Mouse (Mus musculus) CH12.LX (cell line): Measurements from ENCODE around the gene Commd3. TPM values are rescaled to one million over a fixed set of nuclear protein-coding genes. Genes with fewer than 3 reads are reported as not detected.

Experiments
- DNase-seq: peaks from one replicate; pipeline ENCODE4 v3.0.0-alpha.2; 2013; ENCODE audit errors: extremely low read depth
- H3K27ac ChIP-seq: 2 replicates; pipeline ENCODE4 v1.5.1; 2012; ENCODE audit warnings: low read depth, mild to moderate bottlenecking, control low read depth, moderate library complexity; ENCODE audit not compliant: insufficient read depth
- H3K27me3 ChIP-seq: replicated peaks from 2 replicates; pipeline ENCODE3; 2012; ENCODE audit warnings: inconsistent platforms
- H3K36me3 ChIP-seq, 2 experiments: replicated peaks in 1 of 2; 2 replicates each; pipeline versions ENCODE3 to v1.6.1; 2012; ENCODE audit warnings: inconsistent platforms in 1 of 2, low read length in 1 of 2, mild to moderate bottlenecking in 1 of 2, mixed read lengths in 1 of 2, moderate library complexity in 1 of 2; ENCODE audit not compliant: control insufficient read depth in 1 of 2, insufficient read depth in 1 of 2
- H3K4me1 ChIP-seq, 2 experiments: 2 replicates each; pipeline ENCODE4 v1.6.1; 2012; ENCODE audit warnings: inconsistent platforms in 1 of 2, moderate library complexity in 1 of 2; ENCODE audit not compliant: insufficient read depth in 2 of 2, control insufficient read depth in 1 of 2
- H3K4me2 ChIP-seq: 2 replicates; pipeline ENCODE4 v1.6.1; 2012; ENCODE audit warnings: low read depth, mild to moderate bottlenecking, control low read depth; ENCODE audit not compliant: poor library complexity, insufficient read depth, severe bottlenecking
- H3K4me3 ChIP-seq, 3 experiments: fragments of 150-350 bp in 1 of 3; sonication (generic) in 1 of 3; replicated peaks in 1 of 3; 2 replicates each; pipeline versions ENCODE3 to v1.5.1; 2011 to 2012; ENCODE audit warnings: low read depth in 2 of 3, low read length in 2 of 3, mild to moderate bottlenecking in 2 of 3, moderate library complexity in 2 of 3, control low read depth in 1 of 3, improper control_type of control experiment in 1 of 3, inconsistent platforms in 1 of 3, mixed read lengths in 1 of 3; ENCODE audit not compliant: poor library complexity in 1 of 3
- H3K79me2 ChIP-seq: replicated peaks from 2 replicates; pipeline ENCODE4 v1.6.1; 2012; ENCODE audit warnings: mild to moderate bottlenecking, moderate library complexity; ENCODE audit not compliant: control insufficient read depth, poor library complexity, insufficient read depth, severe bottlenecking; ENCODE audit errors: extremely low read depth
- H3K9ac ChIP-seq: 2 replicates; pipeline ENCODE4 v1.6.1; 2012; ENCODE audit warnings: low read depth, mild to moderate bottlenecking, control low read depth, moderate library complexity; ENCODE audit not compliant: insufficient read depth
- H3K9me3 ChIP-seq: replicated peaks from 2 replicates; pipeline ENCODE3; 2012; ENCODE audit warnings: low read length, inconsistent platforms, mixed read lengths
- BHLHE40 ChIP-seq: IDR thresholded peaks from 2 replicates; pipeline ENCODE4 v1.6.1; 2011; ENCODE audit warnings: mild to moderate bottlenecking, low read depth, low read length, improper control_type of control experiment
- CHD1 ChIP-seq: IDR thresholded peaks from 2 replicates; pipeline ENCODE4 v1.6.1; 2012; ENCODE audit warnings: low read depth, low read length, improper control_type of control experiment, inconsistent platforms
- CHD2 ChIP-seq: IDR thresholded peaks from 2 replicates; pipeline ENCODE4 v1.6.1; 2011; ENCODE audit warnings: low read length, improper control_type of control experiment
- CTCF ChIP-seq, 2 experiments: IDR thresholded peaks in 1 of 2; conservative IDR thresholded peaks in 1 of 2; 2 replicates each; pipeline ENCODE4 v1.5.1; 2011 to 2012; ENCODE audit warnings: low read depth in 2 of 2, low read length in 2 of 2, improper control_type of control experiment in 1 of 2, inconsistent platforms in 1 of 2, mild to moderate bottlenecking in 1 of 2, moderate library complexity in 1 of 2
- E2F4 ChIP-seq: IDR thresholded peaks from 2 replicates; pipeline ENCODE4 v1.6.1; 2011; ENCODE audit warnings: low read depth, low read length, improper control_type of control experiment; ENCODE audit not compliant: insufficient replicate concordance
- ETS1 ChIP-seq: conservative IDR thresholded peaks from 2 replicates; pipeline ENCODE4 v1.6.1; 2012; ENCODE audit warnings: low read depth, mild to moderate bottlenecking, inconsistent platforms, low read length, improper control_type of control experiment, moderate library complexity
- GABPA ChIP-seq: IDR thresholded peaks from 2 replicates; pipeline ENCODE4 v1.6.1; 2012; ENCODE audit warnings: low read depth, low read length, improper control_type of control experiment, inconsistent platforms; ENCODE audit not compliant: insufficient replicate concordance
- HCFC1 ChIP-seq: IDR thresholded peaks from 2 replicates; pipeline ENCODE4 v1.6.1; 2012; ENCODE audit warnings: low read depth, mild to moderate bottlenecking, inconsistent platforms, low read length, improper control_type of control experiment
- IRF4 ChIP-seq: IDR thresholded peaks from 2 replicates; pipeline ENCODE4 v1.6.1; 2014; ENCODE audit warnings: low read depth, mild to moderate bottlenecking, inconsistent platforms, low read length, improper control_type of control experiment
- JUN ChIP-seq: IDR thresholded peaks from 2 replicates; pipeline ENCODE4 v1.6.1; 2011; ENCODE audit warnings: low read depth, mild to moderate bottlenecking, low read length, improper control_type of control experiment, moderate library complexity; ENCODE audit not compliant: insufficient read depth
- JUND ChIP-seq: conservative IDR thresholded peaks from 2 replicates; pipeline ENCODE4 v1.6.1; 2011; ENCODE audit warnings: low read depth, low read length, improper control_type of control experiment
- MAFK ChIP-seq: IDR thresholded peaks from 2 replicates; pipeline ENCODE4 v1.6.1; 2011; ENCODE audit warnings: low read length, improper control_type of control experiment; ENCODE audit not compliant: insufficient replicate concordance
- MEF2A ChIP-seq: IDR thresholded peaks from 2 replicates; pipeline ENCODE4 v1.6.1; 2014; ENCODE audit warnings: low read depth, mild to moderate bottlenecking, inconsistent platforms, low read length, improper control_type of control experiment, borderline replicate concordance
- MXI1 ChIP-seq: IDR thresholded peaks from 2 replicates; pipeline ENCODE4 v1.6.1; 2011; ENCODE audit warnings: mild to moderate bottlenecking, low read depth, low read length, improper control_type of control experiment
- NELFE ChIP-seq: IDR thresholded peaks from 2 replicates; pipeline ENCODE4 v1.6.1; 2011; ENCODE audit warnings: low read depth, low read length, improper control_type of control experiment
- NRF1 ChIP-seq: IDR thresholded peaks from 2 replicates; pipeline ENCODE4 v1.6.1; 2014; ENCODE audit warnings: low read depth, mild to moderate bottlenecking, inconsistent platforms, low read length, improper control_type of control experiment, moderate library complexity
- PAX5 ChIP-seq: IDR thresholded peaks from 2 replicates; pipeline ENCODE4 v1.6.1; 2012; ENCODE audit warnings: low read length, inconsistent platforms, mixed read lengths
- POLR2AphosphoS2 ChIP-seq: IDR thresholded peaks from 2 replicates; pipeline ENCODE4 v1.6.1; 2011; ENCODE audit warnings: low read depth, low read length, improper control_type of control experiment
- RAD21 ChIP-seq: IDR thresholded peaks from 2 replicates; pipeline ENCODE4 v1.6.1; 2011; ENCODE audit warnings: low read depth, mild to moderate bottlenecking, low read length, improper control_type of control experiment, moderate library complexity
- RCOR1 ChIP-seq: conservative IDR thresholded peaks from 2 replicates; pipeline ENCODE4 v1.6.1; 2012; ENCODE audit warnings: low read depth, mild to moderate bottlenecking, inconsistent platforms, low read length, improper control_type of control experiment
- SIN3A ChIP-seq: IDR thresholded peaks from 2 replicates; pipeline ENCODE4 v1.6.1; 2012; ENCODE audit warnings: low read length, improper control_type of control experiment, inconsistent platforms
- SMC3 ChIP-seq: IDR thresholded peaks from 2 replicates; pipeline ENCODE4 v1.6.1; 2011; ENCODE audit warnings: low read depth, low read length, improper control_type of control experiment
- TBP ChIP-seq: conservative IDR thresholded peaks from 2 replicates; pipeline ENCODE4 v1.6.1; 2011; ENCODE audit warnings: low read depth, low read length, improper control_type of control experiment
- UBTF ChIP-seq: IDR thresholded peaks from 2 replicates; pipeline ENCODE4 v1.6.1; 2012; ENCODE audit warnings: low read depth, mild to moderate bottlenecking, inconsistent platforms, low read length, improper control_type of control experiment, moderate library complexity
- USF1 ChIP-seq: IDR thresholded peaks from 2 replicates; pipeline ENCODE4 v1.6.1; 2014; ENCODE audit warnings: low read depth, mild to moderate bottlenecking, inconsistent platforms, low read length, improper control_type of control experiment
- ZC3H11A ChIP-seq: IDR thresholded peaks from 2 replicates; pipeline ENCODE4 v1.6.1; 2012; ENCODE audit warnings: low read depth, mild to moderate bottlenecking, inconsistent platforms, low read length, improper control_type of control experiment
- ZMIZ1 ChIP-seq: IDR thresholded peaks from 2 replicates; pipeline ENCODE4 v1.6.1; 2012; ENCODE audit warnings: low read depth, mild to moderate bottlenecking, inconsistent platforms, low read length, improper control_type of control experiment
- dilution Hi-C: fragments of 300-500 bp; cut with MboI; formaldehyde crosslinking; loops from 2 replicates; pipeline ENCODE4 v1.14.3; 2020; ENCODE audit warnings: low sequenced_read_pairs; ENCODE audit not compliant: extremely low pct_unique_long_range_greater_than_20kb, extremely low pct_ligation_motif_present
- in situ Hi-C: fragments of 300-500 bp; cut with MboI; formaldehyde crosslinking; loops from 3 replicates; pipeline ENCODE4 v1.14.3; 2019; ENCODE audit warnings: low sequenced_read_pairs, low pct_ligation_motif_present, low pct_unique_long_range_greater_than_20kb, mixed read lengths
- polyA plus RNA-seq: library from polyadenylated mRNA; unstranded; fragments of >175 nt; gene quantifications from 2 replicates; pipeline ENCODE4 v1.2.1, GENCODE M21; 2012; ENCODE audit warnings: low read depth; ENCODE audit not compliant: insufficient read length
- total RNA-seq, 2 experiments: library from RNA; depleted of rRNA; stranded (reverse); fragments of 300-350 nt in 1 of 2; fragments of >200 nt in 1 of 2; gene quantifications; 2 replicates each; pipeline ENCODE4 v1.2.3; 2012 to 2014

The Commd3 gene
- total and polyA plus RNA-seq, 3 experiments = 116 to 183 (median 149) TPM

- dilution Hi-C loops (no loop called here), in situ Hi-C loops (no loop called here)
- TF ChIP-seq ZC3H11A = no peak
- no peak for TF ChIP-seq SMC3
- TF ChIP-seq MAFK = no peak
- no peak for TF ChIP-seq RCOR1
- TF ChIP-seq TBP = no peak
- TF ChIP-seq JUN = no peak
- no peak for TF ChIP-seq PAX5
- TF ChIP-seq MEF2A = no peak
- no peak for TF ChIP-seq POLR2AphosphoS2
- no peak for TF ChIP-seq SIN3A
- TF ChIP-seq NRF1 = no peak
- no peak for TF ChIP-seq CTCF (conservative IDR thresholded peaks at IDR 0.05 in 1 of 2, IDR thresholded peaks at IDR 0.05 in 1 of 2; ENCODE audit: low read depth in 2 of 2, low read length in 2 of 2)
- no peak for TF ChIP-seq UBTF
- TF ChIP-seq IRF4 = no peak
- no peak for TF ChIP-seq BHLHE40
- no peak for TF ChIP-seq RAD21
- no peak for TF ChIP-seq E2F4
- TF ChIP-seq JUND = no peak
- TF ChIP-seq GABPA = no peak
- TF ChIP-seq, all 38 proteins: peak for 0
- H3K9me3 ChIP-seq = no peaks in the 10 kb centered on the region
- peaks cover 0 to 5% of the 10 kb centered on the region in 2 experiments for H3K36me3 ChIP-seq
- H3K4me3 ChIP-seq = no peak overlapping the region
- peaks cover 7% of the 10 kb centered on the region for H3K27me3 ChIP-seq
- peaks cover 0 to 13% of the 10 kb centered on the region in 2 experiments; a peak in 2 of 4 replicates for H3K4me1 ChIP-seq
- no peak overlapping the region for H3K9ac ChIP-seq
- peaks cover 6% of the 10 kb centered on the region for H3K79me2 ChIP-seq
- no peak overlapping the region for H3K4me2 ChIP-seq
- DNase-seq = no peak
- no peak overlapping the region for H3K27ac ChIP-seq
These were observed 1.1 kb upstream of the Commd3 start for GRCm38 (mm10) chr2:18671041-18671440.

- H3K4me2 ChIP-seq = peak overlapping the region; percentile 99
- peaks cover 0 to 5% of the 10 kb centered on the region in 2 experiments for H3K36me3 ChIP-seq
- dilution Hi-C loops = no loop called here
- H3K9me3 ChIP-seq = no peaks in the 10 kb centered on the region
- peak; percentile 39 for DNase-seq
- peaks cover 9% of the 10 kb centered on the region for H3K27me3 ChIP-seq
- peak overlapping the region; percentile 77 for H3K9ac ChIP-seq
- H3K79me2 ChIP-seq = peaks cover 6% of the 10 kb centered on the region
- peak overlapping the region; percentile 80 to 84 (median 82) for H3K4me3 ChIP-seq
- H3K27ac ChIP-seq = peak overlapping the region; percentile 76
- in situ Hi-C loops = no loop called here
- TF ChIP-seq MXI1 (peak; percentile 27; the same call in 1 of the 2 replicates), USF1 (no peak), HCFC1 (no peak), ZMIZ1 (no peak), NELFE (no peak), ETS1 (peak; percentile 24; the same call in 1 of the 2 replicates), POLR2AphosphoS2 (0 out of 2 replicates have a peak, but pooled peaks have one; percentile 10), CTCF (conservative IDR thresholded peaks at IDR 0.05 in 1 of 2, IDR thresholded peaks at IDR 0.05 in 1 of 2; ENCODE audit: low read depth in 2 of 2, low read length in 2 of 2) (no peak), IRF4 (0 out of 2 replicates have a peak, but pooled peaks have one; percentile 7), CHD2 (0 out of 2 replicates have a peak, but pooled peaks have one; percentile 42), SIN3A (peak; percentile 87), UBTF (peak; percentile 33; the same call in 1 of the 2 replicates), CHD1 (0 out of 2 replicates have a peak, but pooled peaks have one; percentile 73)
- peaks cover 0 to 14% of the 10 kb centered on the region in 2 experiments; a peak in 2 of 4 replicates for H3K4me1 ChIP-seq
These were observed 581 bp downstream of the Commd3 start for GRCm38 (mm10) chr2:18672766-18673164.
